ENCODE assay signal across 8 mouse cellular contexts in genomic region chrX:56609623-56610317, GRCm38 (mm10). TPM values are rescaled to one million over a fixed set of nuclear protein-coding genes. Genes with fewer than 3 reads are reported as not detected.
A peak's percentile ranks its signal among the peaks of the same experiment; 100 is the strongest.
DNase-seq lines count a peak whose midpoint lies in the region; ATAC-seq lines count a peak whose summit lies in the region.

TSS of gene Slc9a6 (plus strand) at chrX:56609757.

- DNase-seq in MEL-GATA-1-ER (ENCODE audit: extremely low read depth, low read depth), result peak; percentile 51
- peak; percentile 78 to 79 for DNase-seq in cerebellum, adult 18-20 months
- peak; percentile 48 for DNase-seq in heart, postnatal 25 days (ENCODE audit: low spot score)
- peak; percentile 18 to 52 for DNase-seq in layer of hippocampus, adult 8-10 months (ENCODE audit: low spot score in 2 of 2)
- peak; percentile 15 for DNase-seq in ovary, postnatal 10 days (ENCODE audit: low spot score)
- peak; percentile 86 for DNase-seq in thymus, postnatal 0 days (ENCODE audit: low spot score)

- ATAC-seq in forebrain, embryonic 16.5 days, result peak; percentile 98
- peak; percentile 99 for ATAC-seq in lung, embryonic 16.5 days (ENCODE audit: low read depth)

- peak within 1 kb of the TSS; percentile 51 for H3K4me3 ChIP-seq in forebrain, embryonic 16.5 days (replicated peaks; ENCODE audit: low read length)
- H3K4me3 ChIP-seq in lung, embryonic 16.5 days (ENCODE audit: low read length), result peak within 1 kb of the TSS; percentile 68

- intact Hi-C loops in heart, postnatal 25 days (cut with DNase I), result no loop called here

- H3K9ac ChIP-seq in forebrain, embryonic 16.5 days (replicated peaks; ENCODE audit: low read depth, low read length), result peak within 1 kb of the TSS; percentile 66
- peak within 1 kb of the TSS; percentile 73 for H3K9ac ChIP-seq in lung, embryonic 16.5 days (ENCODE audit: low read length)

- H3K4me2 ChIP-seq in forebrain, embryonic 16.5 days (ENCODE audit: low read length), result peak within 1 kb of the TSS; percentile 58
- H3K4me2 ChIP-seq in lung, embryonic 16.5 days (ENCODE audit: low read depth, low read length), result peak within 1 kb of the TSS; percentile 80

- no peaks in the 10 kb centered on the region for H3K9me3 ChIP-seq in forebrain, embryonic 16.5 days (ENCODE audit: control insufficient read depth, low read length)
- no peaks in the 10 kb centered on the region for H3K9me3 ChIP-seq in lung, embryonic 16.5 days (ENCODE audit: control insufficient read depth, low read length)

- peaks cover 6% of the 10 kb centered on the region for H3K4me1 ChIP-seq in forebrain, embryonic 16.5 days (replicated peaks; ENCODE audit: control insufficient read depth, insufficient read depth, low read length)
- H3K4me1 ChIP-seq in lung, embryonic 16.5 days (replicated peaks; ENCODE audit: control insufficient read depth, insufficient read depth, low read length), result no peaks in the 10 kb centered on the region

- WGBS in forebrain, embryonic 16.5 days, result 21% methylated on average over 31 of the region's 50 CpGs
- WGBS in lung, embryonic 16.5 days, result 8% methylated on average over 30 of the region's 50 CpGs

- no peaks in the 10 kb centered on the region for H3K36me3 ChIP-seq in forebrain, embryonic 16.5 days (ENCODE audit: control insufficient read depth, insufficient read depth)
- H3K36me3 ChIP-seq in lung, embryonic 16.5 days (ENCODE audit: control insufficient read depth, insufficient read depth, low read length), result no peaks in the 10 kb centered on the region

- H3K27ac ChIP-seq in forebrain, embryonic 16.5 days (ENCODE audit: low read length), result peak within 1 kb of the TSS; percentile 70
- H3K27ac ChIP-seq in lung, embryonic 16.5 days (ENCODE audit: low read length), result peak within 1 kb of the TSS; percentile 57

- H3K27me3 ChIP-seq in forebrain, embryonic 16.5 days (replicated peaks; ENCODE audit: control insufficient read depth, insufficient read depth, low read length), result no peaks in the 10 kb centered on the region
- no peaks in the 10 kb centered on the region for H3K27me3 ChIP-seq in lung, embryonic 16.5 days (ENCODE audit: control insufficient read depth, insufficient read depth, low read depth, low read length)

RNA-seq across cellular contexts. Expression of gene Slc9a6, which starts in this region (rescaled TPM):
- polyA plus RNA-seq in forebrain, embryonic 16.5 days (2015; fragmentation: Nextera tagmentation; extraction: Ambion mirVana), result 53.3 and 54.4 TPM in 2 replicates
- total RNA-seq in heart, postnatal 25 days (2021), result 10 to 100 TPM; 20.7 to 23.0 TPM
- total RNA-seq in layer of hippocampus, adult 8-10 months (2022), result 100 to 1,000 TPM in 3 of 4 experiments, 10 to 100 TPM in 1; 99.2 to 107 (median 104) TPM
- 11.7 and 13.0 TPM in 2 replicates for polyA plus RNA-seq in lung, embryonic 16.5 days (2015; fragmentation: Nextera tagmentation; extraction: Ambion mirVana)
- polyA plus RNA-seq in thymus, postnatal 0 days (2015; fragmentation: Nextera tagmentation; extraction: Ambion mirVana), result 6.7 and 7.6 TPM in 2 replicates

Comparison
In these comparisons a context has a peak if more than half of its experiments do, and no peak if none do; other contexts are left out.
1. Peak in every context shown above with its lines: DNase-seq, ATAC-seq, H3K4me3 ChIP-seq and H3K27ac ChIP-seq.
2. RNA of gene Slc9a6 (total RNA-seq): 99.2 to 107 TPM in layer of hippocampus, adult 8-10 months; 20.7 to 23.0 TPM in heart, postnatal 25 days; every median in the first group is over 4 times any median in the second.
3. DNase-seq: peak in every context shown above with its lines; median percentile 86 in thymus, postnatal 0 days; 78 in cerebellum, adult 18-20 months; 51 in MEL-GATA-1-ER; 48 in heart, postnatal 25 days; 35 in layer of hippocampus, adult 8-10 months; 15 in ovary, postnatal 10 days.